Mouse (Mus musculus) forebrain, embryonic 13.5 days (tissue): Measurements from ENCODE around the gene Tars2. TPM values are rescaled to one million over a fixed set of nuclear protein-coding genes. Genes with fewer than 3 reads are reported as not detected.

Experiments
- ATAC-seq: fragments of 200-750 bp; cut with Nextera tagmentation; 2 replicates; pipeline ENCODE4 v1.8.0; 2017
- H3K27ac ChIP-seq: fragments of 300-500 bp; sonication (generic); 2 replicates; pipeline ENCODE4 v1.5.1; 2015; ENCODE audit warnings: inconsistent platforms, mild to moderate bottlenecking, moderate library complexity
- H3K27me3 ChIP-seq: fragments of 300-500 bp; sonication (generic); 2 replicates; pipeline ENCODE4 v1.6.1; 2015; ENCODE audit warnings: mild to moderate bottlenecking, inconsistent platforms
- H3K36me3 ChIP-seq: fragments of 300-500 bp; sonication (generic); 2 replicates; pipeline ENCODE4 v1.6.1; 2015; ENCODE audit warnings: mild to moderate bottlenecking, inconsistent platforms; ENCODE audit not compliant: poor library complexity, severe bottlenecking
- H3K4me1 ChIP-seq: fragments of 300-500 bp; sonication (generic); 2 replicates; pipeline ENCODE4 v1.6.1; 2015; ENCODE audit warnings: inconsistent platforms
- H3K4me2 ChIP-seq: fragments of 300-500 bp; sonication (generic); 2 replicates; pipeline ENCODE4 v1.6.1; 2015; ENCODE audit warnings: inconsistent platforms, mild to moderate bottlenecking, moderate library complexity
- H3K4me3 ChIP-seq: fragments of 300-500 bp; sonication (generic); 2 replicates; pipeline ENCODE4 v1.5.1; 2015; ENCODE audit warnings: mild to moderate bottlenecking, inconsistent platforms
- H3K9ac ChIP-seq: fragments of 300-500 bp; sonication (generic); 2 replicates; pipeline ENCODE4 v1.6.1; 2015; ENCODE audit warnings: mild to moderate bottlenecking, inconsistent platforms
- H3K9me3 ChIP-seq: fragments of 300-500 bp; sonication (generic); replicated peaks from 2 replicates; pipeline ENCODE4 v1.6.1; 2016; ENCODE audit warnings: inconsistent platforms
- WGBS: fragments of 180-500 bp; shearing (Covaris S2); methylation state at CpG from one replicate; pipeline ENCODE4 v1.1.7; 2015; 5-methylcytosine and 5-hydroxymethylcytosine counted together
- polyA plus RNA-seq: library from polyadenylated mRNA; unstranded; fragments of >200 nt; fragmentation: Nextera tagmentation; extraction: Ambion mirVana; gene quantifications from 2 replicates; pipeline ENCODE4 v1.2.1, GENCODE M21; 2015

The Tars2 gene
- polyA plus RNA-seq, 1 experiment from 2014 or later, result 42.8 TPM

DNA sequence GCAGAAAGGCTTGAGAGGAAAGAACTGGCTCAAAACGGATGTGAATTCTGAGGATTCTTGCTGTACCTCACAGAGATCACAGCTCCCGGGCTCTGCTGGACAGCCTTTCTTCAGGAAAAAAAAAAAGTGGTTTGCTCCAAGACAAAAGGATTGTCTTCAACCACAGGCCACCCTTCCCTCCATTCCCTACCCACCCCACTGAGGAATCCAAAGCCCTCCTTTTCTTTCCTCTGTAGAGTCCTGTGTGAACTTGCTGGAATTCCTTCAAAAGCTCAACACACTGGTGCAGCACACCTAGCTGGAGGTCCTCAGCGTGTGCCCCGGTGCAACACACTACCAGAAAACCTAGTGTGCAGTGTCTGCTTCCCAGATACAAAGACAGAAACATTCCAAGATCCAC, 1.8 kb upstream of the Tars2 start:
- Histone ChIP-seq H3K4me2 (no peak overlapping the region), H3K9ac (no peak overlapping the region), H3K4me1 (no peaks in the 10 kb centered on the region), H3K4me3 (no peak overlapping the region), H3K27me3 (no peaks in the 10 kb centered on the region), H3K36me3 (peaks cover 36% of the 10 kb centered on the region), H3K27ac (no peak overlapping the region), H3K9me3 (no peaks in the 10 kb centered on the region)
- 73% methylated on average over 4 of the region's 4 CpGs for WGBS
- ATAC-seq, result no peak

GRCm38 (mm10) chr3:95760656-95761055, 650 bp upstream of the Tars2 start:
- no peak overlapping the region for H3K9ac ChIP-seq
- no peaks in the 10 kb centered on the region for H3K4me1 ChIP-seq
- H3K9me3 ChIP-seq, result no peaks in the 10 kb centered on the region
- no peak overlapping the region for H3K4me3 ChIP-seq
- no peaks in the 10 kb centered on the region for H3K27me3 ChIP-seq
- H3K27ac ChIP-seq, result no peak overlapping the region
- no peak for ATAC-seq
- H3K4me2 ChIP-seq, result no peak overlapping the region
- peaks cover 25% of the 10 kb centered on the region for H3K36me3 ChIP-seq

- H3K4me2 ChIP-seq, result no peak overlapping the region
- no peaks in the 10 kb centered on the region for H3K9me3 ChIP-seq
- 54% methylated on average over 9 of the region's 9 CpGs for WGBS
- H3K27ac ChIP-seq, result no peak overlapping the region
- no peak overlapping the region for H3K4me3 ChIP-seq
- no peak for ATAC-seq
- H3K27me3 ChIP-seq, result no peaks in the 10 kb centered on the region
- H3K36me3 ChIP-seq, result peaks cover 5% of the 10 kb centered on the region
- H3K9ac ChIP-seq, result no peak overlapping the region
- peaks cover 8% of the 10 kb centered on the region for H3K4me1 ChIP-seq
Measured at GRCm38 (mm10) chr3:95758467-95759218, 1.4 kb downstream of the Tars2 start.

DNA sequence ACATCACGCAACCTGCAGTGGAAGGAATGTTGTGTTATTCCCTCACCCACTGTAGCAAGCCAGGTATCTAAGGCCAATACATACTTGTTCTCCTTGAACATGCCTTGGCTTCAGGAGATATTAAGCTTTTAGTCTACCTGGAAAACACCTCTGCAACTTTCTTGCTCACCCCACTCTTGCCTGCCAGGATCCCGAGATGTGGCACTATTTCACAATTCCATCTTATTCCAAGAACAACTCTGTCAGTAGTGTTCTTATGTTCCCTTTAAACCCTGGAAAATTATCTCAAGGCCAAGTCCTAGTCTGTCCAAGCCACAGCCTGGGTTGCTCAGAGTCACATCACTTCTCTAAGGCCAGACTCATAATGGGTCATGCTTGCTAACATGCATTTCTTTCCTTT, 3.2 kb downstream of the Tars2 start:
- no peak overlapping the region for H3K9ac ChIP-seq
- H3K9me3 ChIP-seq, result no peaks in the 10 kb centered on the region
- WGBS, result 92% methylated on average over 2 of the region's 2 CpGs
- H3K36me3 ChIP-seq, result peaks cover 9% of the 10 kb centered on the region
- ATAC-seq, result no peak
- H3K4me1 ChIP-seq, result peaks cover 9% of the 10 kb centered on the region
- no peak overlapping the region for H3K27ac ChIP-seq
- no peak overlapping the region for H3K4me2 ChIP-seq
- H3K27me3 ChIP-seq, result no peaks in the 10 kb centered on the region
- H3K4me3 ChIP-seq, result no peak overlapping the region

DNA sequence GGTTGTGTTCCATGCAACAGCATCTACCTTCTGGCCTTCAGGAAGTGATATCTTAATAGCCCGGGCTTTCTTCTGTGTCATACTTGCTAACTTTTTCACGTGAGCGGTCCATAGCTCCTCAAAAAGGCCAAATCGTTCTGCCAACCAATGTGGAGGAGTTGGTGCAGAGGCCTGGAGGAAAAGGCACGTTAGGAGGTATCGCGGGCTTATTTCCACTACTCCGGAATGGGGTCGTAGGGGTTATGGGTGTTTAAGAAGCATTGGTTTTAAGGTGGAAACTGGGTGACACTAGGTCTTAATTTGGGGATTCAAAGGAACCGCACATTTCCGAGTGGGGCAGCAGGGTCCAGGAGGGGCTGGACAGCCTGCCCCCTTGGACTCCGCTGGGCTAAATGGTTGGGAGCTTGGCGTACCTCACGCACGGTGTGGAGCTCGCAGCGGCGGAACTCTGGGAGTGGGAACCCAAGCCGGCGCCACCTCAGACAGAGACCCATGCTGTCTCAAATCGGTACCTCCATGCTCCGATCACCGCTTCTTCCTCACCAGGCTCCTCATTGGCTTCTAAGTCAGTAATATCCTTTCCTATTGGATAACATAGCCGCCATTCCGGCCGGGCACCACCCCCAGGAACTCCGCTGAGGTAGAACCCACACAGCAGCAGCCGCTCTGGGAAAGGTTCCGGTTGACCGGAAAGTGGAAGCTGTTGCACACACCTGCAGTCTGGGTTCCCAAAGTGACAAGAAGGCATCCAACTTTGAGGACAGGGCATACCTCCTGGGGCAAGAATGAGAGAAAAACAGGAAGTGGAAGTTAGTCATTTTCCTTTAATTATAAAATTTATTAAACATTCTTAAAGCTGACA, 5.4 kb downstream of the Tars2 start:
- peak; percentile 100 for ATAC-seq
- whole genome bisulfite sequencing, result under 1% methylated on average over 30 of the region's 30 CpGs

DNA sequence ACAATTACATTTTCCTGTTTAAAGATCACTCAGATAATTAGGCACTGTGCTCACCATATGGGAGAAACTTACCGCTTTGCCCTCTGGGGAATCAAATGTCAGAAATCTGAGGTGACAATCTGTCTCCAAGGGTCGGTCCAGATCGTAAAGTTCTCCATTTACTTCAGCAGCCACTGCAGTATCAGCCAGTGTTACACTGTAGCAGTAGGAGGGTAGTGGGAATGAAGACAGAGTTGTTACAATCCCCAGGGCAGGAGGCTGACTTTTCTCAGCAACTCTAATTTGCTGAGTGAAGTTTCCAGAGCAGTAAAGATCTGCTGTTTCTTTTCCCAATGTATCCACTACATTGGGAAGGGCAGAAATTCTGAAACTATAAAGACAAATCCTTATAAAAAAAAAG, 7.1 kb downstream of the Tars2 start:
- no peak overlapping the region for H3K27ac ChIP-seq
- no peak for ATAC-seq
- no peak overlapping the region for H3K9ac ChIP-seq
- 90% methylated on average over 3 of the region's 3 CpGs for WGBS
- no peak overlapping the region for H3K4me3 ChIP-seq
- no peaks in the 10 kb centered on the region for H3K27me3 ChIP-seq
- H3K9me3 ChIP-seq, result no peaks in the 10 kb centered on the region
- H3K4me1 ChIP-seq, result peaks cover 9% of the 10 kb centered on the region
- peaks cover 45% of the 10 kb centered on the region for H3K36me3 ChIP-seq
- no peak overlapping the region for H3K4me2 ChIP-seq

More for the DNA sequence above, 5.4 kb downstream of the Tars2 start:
- peaks cover 30% of the 10 kb centered on the region for H3K36me3 ChIP-seq
- H3K9ac ChIP-seq, result peak overlapping the region; percentile 84
- H3K27me3 ChIP-seq, result no peaks in the 10 kb centered on the region
- H3K27ac ChIP-seq, result peak overlapping the region; percentile 62
- no peaks in the 10 kb centered on the region for H3K9me3 ChIP-seq
- H3K4me1 ChIP-seq, result peaks cover 9% of the 10 kb centered on the region
- H3K4me2 ChIP-seq, result peak overlapping the region; percentile 80
- H3K4me3 ChIP-seq, result peak overlapping the region; percentile 83

DNA sequence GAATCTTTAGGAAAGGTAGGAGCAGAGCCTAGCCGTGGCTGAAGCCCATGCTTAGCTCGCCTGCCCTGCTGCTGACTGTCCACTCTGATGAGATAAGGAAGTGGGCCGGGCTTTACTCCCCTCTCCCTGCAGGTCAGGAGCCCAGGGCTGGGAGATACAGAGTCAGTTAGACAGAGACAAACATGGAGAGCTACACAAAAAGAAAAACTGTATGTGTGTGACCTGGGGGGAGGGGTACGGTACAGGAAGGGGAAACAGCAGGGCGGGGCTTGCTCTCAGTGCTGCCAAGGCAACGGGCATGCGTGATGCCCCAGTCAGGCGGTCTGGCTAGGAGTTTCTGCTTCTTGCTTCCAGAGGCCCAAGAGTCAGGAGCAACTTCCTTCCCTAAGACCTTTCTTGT, 19.6 kb downstream of the Tars2 start:
- Histone ChIP-seq H3K27me3 (no peaks in the 10 kb centered on the region), H3K27ac (no peak overlapping the region), H3K9ac (no peak overlapping the region), H3K4me2 (no peak overlapping the region), H3K9me3 (no peaks in the 10 kb centered on the region), H3K4me3 (no peak overlapping the region), H3K36me3 (peaks cover 91% of the 10 kb centered on the region), H3K4me1 (no peaks in the 10 kb centered on the region)
- 85% methylated on average over 8 of the region's 8 CpGs for WGBS
- ATAC-seq, result no peak

- no peaks in the 10 kb centered on the region for H3K27me3 ChIP-seq
- no peak within 1 kb of the TSS for H3K4me3 ChIP-seq
- no peak for ATAC-seq
- H3K9me3 ChIP-seq, result no peaks in the 10 kb centered on the region
- H3K4me2 ChIP-seq, result no peak within 1 kb of the TSS
- no peaks in the 10 kb centered on the region for H3K4me1 ChIP-seq
- no peak within 1 kb of the TSS for H3K9ac ChIP-seq
- WGBS, result 81% methylated on average over 7 of the region's 7 CpGs
- H3K36me3 ChIP-seq, result peaks cover 91% of the 10 kb centered on the region
- H3K27ac ChIP-seq, result no peak within 1 kb of the TSS
Measured at GRCm38 (mm10) chr3:95739353-95740104, 20.5 kb downstream of the Tars2 start, which contains the start of gene Ecm1. TSS of gene Ecm1 (minus strand) at chr3:95739569.

- Histone ChIP-seq H3K27ac (no peak overlapping the region), H3K4me2 (no peak overlapping the region), H3K27me3 (no peaks in the 10 kb centered on the region), H3K9me3 (no peaks in the 10 kb centered on the region), H3K4me1 (no peaks in the 10 kb centered on the region), H3K36me3 (peaks cover 63% of the 10 kb centered on the region), H3K4me3 (no peak overlapping the region), H3K9ac (no peak overlapping the region)
- WGBS, result 92% methylated on average over 12 of the region's 12 CpGs
- no peak for ATAC-seq
Measured at GRCm38 (mm10) chr3:95735071-95735670, 24.8 kb downstream of the Tars2 start.

DNA sequence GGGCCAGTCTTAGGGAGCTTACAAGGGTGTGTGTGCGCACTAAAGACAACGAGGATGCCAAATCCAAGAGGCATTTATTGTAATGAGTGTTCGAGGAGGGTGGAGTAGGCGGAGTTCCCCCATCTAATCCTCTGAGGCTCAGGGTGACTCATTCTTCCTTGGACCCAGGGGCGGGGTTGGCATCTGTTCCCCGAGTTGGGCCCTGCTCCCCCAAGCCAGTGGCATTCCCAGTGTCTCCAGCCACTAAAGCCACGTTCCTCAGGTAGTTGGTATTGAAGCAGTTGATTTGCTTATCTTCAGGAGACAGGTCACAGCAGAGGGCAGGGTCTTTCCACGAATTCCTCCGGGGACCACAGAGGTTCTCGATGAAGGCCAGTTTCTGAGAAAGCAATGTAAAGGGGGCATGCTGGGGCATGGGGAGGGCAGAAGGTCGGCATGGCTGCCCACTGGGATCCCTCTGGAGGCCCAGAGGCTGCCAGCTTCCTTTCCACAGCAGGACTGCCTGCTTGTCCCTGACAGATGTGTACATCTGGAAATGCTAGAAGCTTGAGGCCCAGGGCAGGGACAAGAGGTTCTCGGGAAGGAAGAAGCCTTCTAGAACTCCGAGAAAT, 25.8 kb downstream of the Tars2 start:
- no peak for ATAC-seq
- Histone ChIP-seq H3K9ac (no peak overlapping the region), H3K4me2 (no peak overlapping the region), H3K27me3 (no peaks in the 10 kb centered on the region), H3K36me3 (peaks cover 53% of the 10 kb centered on the region), H3K27ac (no peak overlapping the region; the same call in 1 of the 2 replicates), H3K4me1 (no peaks in the 10 kb centered on the region), H3K9me3 (no peaks in the 10 kb centered on the region), H3K4me3 (no peak overlapping the region)
- 81% methylated on average over 13 of the region's 13 CpGs for WGBS

DNA sequence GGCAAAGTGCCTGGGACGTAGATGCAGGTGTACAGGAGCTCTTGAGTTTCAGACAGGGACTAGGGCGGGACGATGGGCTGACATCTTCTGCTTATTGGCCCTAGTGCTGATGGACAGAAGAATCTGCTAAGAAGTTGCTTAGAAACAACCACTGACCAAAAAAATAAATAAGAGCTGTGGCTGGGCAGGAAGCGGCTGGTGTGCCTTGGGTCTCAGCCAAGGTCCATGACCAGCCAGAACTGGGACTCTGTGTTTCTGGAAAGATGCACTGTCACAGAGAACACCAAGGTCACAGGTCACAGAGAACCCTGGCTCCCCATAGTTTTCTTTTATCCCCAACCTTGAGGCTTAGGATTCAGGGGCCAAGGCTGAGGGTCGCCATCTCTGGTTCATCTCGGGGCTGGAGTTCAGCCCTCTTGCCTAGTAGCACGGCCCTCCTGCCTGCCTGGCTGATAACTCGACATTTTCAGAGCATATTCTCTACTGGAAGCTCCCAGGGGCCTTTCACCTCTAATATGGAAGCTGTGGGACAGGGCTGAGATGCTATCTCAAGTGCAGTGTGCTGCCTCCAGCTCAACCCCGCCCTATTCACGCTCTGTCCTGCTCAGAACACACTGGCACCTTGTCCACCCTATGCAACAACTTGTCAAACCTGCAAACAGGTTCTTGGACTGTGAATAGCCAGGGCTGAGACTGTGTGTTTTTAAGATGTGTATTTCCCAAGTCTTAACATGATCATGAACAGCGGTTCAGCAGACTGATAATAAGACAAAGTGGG, 27.1 kb downstream of the Tars2 start:
- Histone ChIP-seq H3K27ac (no peak overlapping the region), H3K9ac (no peak overlapping the region), H3K27me3 (no peaks in the 10 kb centered on the region), H3K9me3 (no peaks in the 10 kb centered on the region), H3K36me3 (peaks cover 47% of the 10 kb centered on the region), H3K4me3 (no peak overlapping the region), H3K4me1 (no peaks in the 10 kb centered on the region), H3K4me2 (no peak overlapping the region)
- no peak for ATAC-seq
- WGBS, result 80% methylated on average over 11 of the region's 11 CpGs
